Mouse (Mus musculus): ENCODE results near the gene Olfr1387. TPM values are rescaled to one million over a fixed set of nuclear protein-coding genes. Genes with fewer than 3 reads are reported as not detected.
"Not testable (repeated sequence)": the region's sequence is repeated elsewhere in the genome, so short reads cannot be mapped to it uniquely, and the experiment has no call there.

Olfr1387 gene
- polyA plus RNA-seq, 1 experiment from 2014 or later: not detected

- no peak within 1 kb of the TSS for H3K4me2 ChIP-seq (replicated peaks; ENCODE audit: low read depth)
- no peak within 1 kb of the TSS for H3K4me3 ChIP-seq (ENCODE audit: low read depth, low read length)
- H3K9ac ChIP-seq (ENCODE audit: low read depth, low read length): no peak within 1 kb of the TSS
- H3K4me1 ChIP-seq (replicated peaks; ENCODE audit: control insufficient read depth, insufficient read depth, low read length): no peaks in the 10 kb centered on the region
- H3K27ac ChIP-seq (ENCODE audit: low read depth, low read length): no peak within 1 kb of the TSS
- no peak for ATAC-seq
- no peaks in the 10 kb centered on the region for H3K36me3 ChIP-seq (ENCODE audit: control insufficient read depth, insufficient read depth)
- WGBS: 50% methylated on average over 3 of the region's 3 CpGs
- TF ChIP-seq CTCF (IDR thresholded peaks at IDR 0.05; ENCODE audit: low read depth): no peak
- H3K9me3 ChIP-seq (ENCODE audit: control insufficient read depth): no peaks in the 10 kb centered on the region
- no peaks in the 10 kb centered on the region for H3K27me3 ChIP-seq (replicated peaks; ENCODE audit: control insufficient read depth, insufficient read depth, low read length)
Observed at GRCm38 (mm10) chr11:49436411-49436810, 18.7 kb upstream of the Olfr1387 start, which contains the start of gene Olfr1388. TSS of gene Olfr1388 (plus strand) at chr11:49436624.

GRCm38 (mm10) chr11:49464746-49465145 lies 9.6 kb downstream of the Olfr1387 start, which contains the start of gene Olfr1386:
TSS of gene Olfr1386 (plus strand) at chr11:49465046.
- H3K36me3 ChIP-seq (ENCODE audit: control insufficient read depth, insufficient read depth); H3K4me2 ChIP-seq (replicated peaks; ENCODE audit: low read depth); H3K27ac ChIP-seq (ENCODE audit: low read depth, low read length); H3K9me3 ChIP-seq (ENCODE audit: control insufficient read depth); H3K4me3 ChIP-seq (ENCODE audit: low read depth, low read length); H3K27me3 ChIP-seq (replicated peaks; ENCODE audit: control insufficient read depth, insufficient read depth, low read length); ATAC-seq; H3K4me1 ChIP-seq (replicated peaks; ENCODE audit: control insufficient read depth, insufficient read depth, low read length); H3K9ac ChIP-seq (ENCODE audit: low read depth, low read length): not testable (repeated sequence)
- WGBS: 64% methylated on average over 2 of the region's 3 CpGs

- no peak overlapping the region for H3K4me2 ChIP-seq (replicated peaks; ENCODE audit: low read depth)
- no peaks in the 10 kb centered on the region for H3K36me3 ChIP-seq (ENCODE audit: control insufficient read depth, insufficient read depth)
- no peak overlapping the region for H3K9ac ChIP-seq (ENCODE audit: low read depth, low read length)
- no peaks in the 10 kb centered on the region for H3K27me3 ChIP-seq (replicated peaks; ENCODE audit: control insufficient read depth, insufficient read depth, low read length)
- H3K27ac ChIP-seq (ENCODE audit: low read depth, low read length): no peak overlapping the region
- no peak for TF ChIP-seq CTCF (IDR thresholded peaks at IDR 0.05; ENCODE audit: low read depth)
- WGBS: 50% methylated on average over 4 of the region's 4 CpGs
- ATAC-seq: no peak
- H3K4me1 ChIP-seq (replicated peaks; ENCODE audit: control insufficient read depth, insufficient read depth, low read length): no peaks in the 10 kb centered on the region
- no peaks in the 10 kb centered on the region for H3K9me3 ChIP-seq (ENCODE audit: control insufficient read depth)
- no peak overlapping the region for H3K4me3 ChIP-seq (ENCODE audit: low read depth, low read length)
Observed at GRCm38 (mm10) chr11:49485973-49486372, 30.8 kb downstream of the Olfr1387 start.

GRCm38 (mm10) chr11:49488770-49489169 lies 33.6 kb downstream of the Olfr1387 start, which contains the start of gene Olfr1385:
TSS of gene Olfr1385 (plus strand) at chr11:49489070.
- not testable (repeated sequence) for H3K36me3 ChIP-seq (ENCODE audit: control insufficient read depth, insufficient read depth); H3K9ac ChIP-seq (ENCODE audit: low read depth, low read length); H3K27me3 ChIP-seq (replicated peaks; ENCODE audit: control insufficient read depth, insufficient read depth, low read length); H3K4me1 ChIP-seq (replicated peaks; ENCODE audit: control insufficient read depth, insufficient read depth, low read length); H3K4me3 ChIP-seq (ENCODE audit: low read depth, low read length); H3K4me2 ChIP-seq (replicated peaks; ENCODE audit: low read depth); H3K9me3 ChIP-seq (ENCODE audit: control insufficient read depth); ATAC-seq; H3K27ac ChIP-seq (ENCODE audit: low read depth, low read length)
- 55% methylated on average over 1 of the region's 1 CpGs for WGBS

Other genes with a start within 250 kb of the Olfr1387 start
- 59.0 and 62.2 TPM in 2 replicates for gene Mgat1, start 211.2 kb upstream of the Olfr1387 start, polyA plus RNA-seq (2015; fragmentation: Nextera tagmentation; extraction: Ambion mirVana)
- 0.16 TPM in 1 of 2 replicates, not detected in the other for gene Olfr1393, start 177.0 kb upstream of the Olfr1387 start, polyA plus RNA-seq (2015; fragmentation: Nextera tagmentation; extraction: Ambion mirVana)
- gene Olfr1392, start 170.1 kb upstream of the Olfr1387 start, polyA plus RNA-seq (2015; fragmentation: Nextera tagmentation; extraction: Ambion mirVana): 0.08 TPM in 1 of 2 replicates, not detected in the other
- not detected in 2 replicates for gene Olfr10, start 150.6 kb upstream of the Olfr1387 start, polyA plus RNA-seq (2015; fragmentation: Nextera tagmentation; extraction: Ambion mirVana)
- gene Olfr1391, start 132.6 kb upstream of the Olfr1387 start, polyA plus RNA-seq (2015; fragmentation: Nextera tagmentation; extraction: Ambion mirVana): not detected in 2 replicates
- gene Olfr1390, start 120.2 kb upstream of the Olfr1387 start, polyA plus RNA-seq (2015; fragmentation: Nextera tagmentation; extraction: Ambion mirVana): not detected in 2 replicates
- gene Olfr1389, start 32.3 kb upstream of the Olfr1387 start, polyA plus RNA-seq (2015; fragmentation: Nextera tagmentation; extraction: Ambion mirVana): not detected in 2 replicates
- 0.10 TPM in 2 replicates for gene Olfr1388, start 18.7 kb upstream of the Olfr1387 start, polyA plus RNA-seq (2015; fragmentation: Nextera tagmentation; extraction: Ambion mirVana)
- gene Olfr1386, start 9.7 kb downstream of the Olfr1387 start, polyA plus RNA-seq (2015; fragmentation: Nextera tagmentation; extraction: Ambion mirVana): not detected in 2 replicates
- not detected in 2 replicates for gene Olfr1385, start 33.7 kb downstream of the Olfr1387 start, polyA plus RNA-seq (2015; fragmentation: Nextera tagmentation; extraction: Ambion mirVana)
- not detected in 2 replicates for gene Olfr1384, start 51.4 kb downstream of the Olfr1387 start, polyA plus RNA-seq (2015; fragmentation: Nextera tagmentation; extraction: Ambion mirVana)
- gene Olfr1383, start 64.3 kb downstream of the Olfr1387 start, polyA plus RNA-seq (2015; fragmentation: Nextera tagmentation; extraction: Ambion mirVana): not detected in 2 replicates
- gene Olfr1382, start 72.9 kb downstream of the Olfr1387 start, polyA plus RNA-seq (2015; fragmentation: Nextera tagmentation; extraction: Ambion mirVana): not detected in 2 replicates
- gene Olfr1381, start 88.1 kb downstream of the Olfr1387 start, polyA plus RNA-seq (2015; fragmentation: Nextera tagmentation; extraction: Ambion mirVana): not detected in 2 replicates
- gene Olfr1380, start 101.5 kb downstream of the Olfr1387 start, polyA plus RNA-seq (2015; fragmentation: Nextera tagmentation; extraction: Ambion mirVana): not detected in 2 replicates
- 3.9 and 4.0 TPM in 2 replicates for gene Flt4, start 153.9 kb downstream of the Olfr1387 start, polyA plus RNA-seq (2015; fragmentation: Nextera tagmentation; extraction: Ambion mirVana)
- gene Scgb3a1, start 208.3 kb downstream of the Olfr1387 start, polyA plus RNA-seq (2015; fragmentation: Nextera tagmentation; extraction: Ambion mirVana): 3.2 and 4.4 TPM in 2 replicates